Mouse (Mus musculus) layer of hippocampus, adult 9-10 months (tissue): ENCODE results near the gene Cntnap4.
A peak's percentile ranks its signal among the peaks of the same experiment; 100 is the strongest.
"Not testable (repeated sequence)": the region's sequence is repeated elsewhere in the genome, so short reads cannot be mapped to it uniquely, and the experiment has no call there.

ENCODE experiments used
- DNase-seq: peaks from one replicate; pipeline ENCODE4 v3.0.0; 2022; ENCODE audit warnings: low spot score

Gene Cntnap4

DNA sequence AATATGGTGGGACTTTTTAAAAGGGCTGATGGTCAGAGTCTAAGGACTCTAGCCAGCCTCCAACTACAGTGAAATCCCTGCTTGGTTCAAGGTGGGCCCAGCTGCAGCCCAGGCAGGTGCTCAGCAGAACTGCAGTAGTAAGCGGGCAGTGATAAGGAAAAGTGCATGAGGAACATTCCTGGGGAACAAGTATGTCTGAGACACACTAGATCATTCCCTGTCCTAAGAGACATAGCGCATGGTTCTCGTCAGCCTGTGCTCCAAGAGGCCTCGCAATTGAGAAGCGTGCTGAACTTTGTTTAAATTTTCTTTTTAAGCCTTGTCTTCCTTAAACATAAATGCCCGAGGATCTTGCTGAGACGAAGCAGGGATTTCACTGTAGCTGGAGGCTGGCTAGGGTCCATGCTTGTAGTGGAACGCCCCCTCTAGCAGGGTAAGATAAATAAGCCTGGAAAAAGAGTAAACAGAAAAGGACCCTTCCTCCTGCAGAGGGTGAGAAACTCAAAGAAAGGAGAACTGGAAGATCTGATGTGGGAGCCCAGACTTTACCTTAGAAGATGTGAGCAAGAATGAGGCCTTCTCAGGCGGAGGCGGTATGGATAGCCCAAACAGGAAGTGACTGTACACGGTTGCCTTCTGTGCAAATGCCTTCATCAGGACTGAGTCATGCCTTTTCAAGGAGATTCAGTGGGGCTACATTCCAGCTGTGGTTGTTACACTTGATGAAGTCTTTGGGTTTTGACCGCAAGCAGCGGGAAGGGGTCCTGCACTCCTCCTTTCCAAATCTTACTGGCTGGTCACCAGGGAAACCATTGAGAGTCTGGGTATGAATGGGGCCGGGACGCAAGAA lies 161.0 kb downstream of the Cntnap4 start:
- no peak for DNase-seq

DNA sequence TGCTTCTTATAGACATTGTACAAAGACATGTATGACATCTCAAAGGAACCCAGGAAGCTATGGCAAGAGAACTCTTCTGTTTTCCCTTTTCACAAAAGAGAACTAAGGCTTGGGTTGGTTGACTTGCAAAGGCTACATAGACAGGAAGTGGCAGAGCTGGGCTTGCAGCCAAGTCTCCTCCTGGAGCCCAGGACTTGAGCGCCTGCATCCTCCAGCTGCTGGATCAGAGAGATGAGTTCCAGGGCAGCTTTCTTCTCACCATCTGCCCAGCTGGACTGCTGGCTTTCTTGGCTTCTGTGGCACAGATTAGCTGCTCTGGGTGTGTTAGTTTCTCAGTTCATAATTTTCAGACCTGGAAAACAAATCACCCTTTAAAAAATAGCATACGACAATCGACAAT lies 165.7 kb downstream of the Cntnap4 start:
- no peak for DNase-seq

DNA sequence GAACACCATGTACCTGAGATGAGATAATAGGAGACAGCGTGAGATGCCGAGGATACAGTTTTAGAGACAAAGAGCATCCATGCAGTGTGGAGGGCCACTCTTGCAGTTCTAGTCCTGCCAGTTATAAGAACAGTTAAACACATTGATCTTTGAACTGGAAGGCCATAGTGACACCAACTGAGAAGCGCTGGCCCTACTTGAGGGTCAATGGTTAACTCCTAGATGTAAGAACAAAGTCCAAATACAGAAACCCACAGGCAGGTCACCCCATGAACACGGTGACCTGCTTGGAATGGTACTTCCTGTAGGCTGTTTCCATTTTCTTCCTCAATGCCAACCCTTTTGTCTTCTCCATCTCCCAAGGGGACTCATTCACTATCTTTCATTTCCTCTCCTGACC lies 173.5 kb downstream of the Cntnap4 start:
- no peak for DNase-seq

DNA sequence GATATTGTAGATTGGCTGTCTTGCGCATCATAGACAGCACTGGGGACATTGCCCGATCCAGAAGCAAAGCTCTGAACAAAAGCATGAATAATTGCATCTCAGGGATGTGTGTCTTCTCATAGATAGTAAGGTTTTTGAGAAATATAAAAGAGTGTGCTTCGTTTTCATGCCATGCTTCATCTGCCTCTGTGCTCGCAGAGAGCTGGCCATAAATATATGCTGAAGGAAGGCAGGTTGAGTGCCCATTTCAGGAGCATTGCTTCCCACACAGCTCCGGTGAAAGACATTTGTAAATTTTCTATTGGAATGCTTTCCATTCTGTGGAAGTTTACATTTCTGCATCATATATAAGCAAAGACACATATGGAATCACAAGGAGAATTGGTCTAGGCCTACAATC lies 177.5 kb downstream of the Cntnap4 start:
- DNase-seq: no peak

DNA sequence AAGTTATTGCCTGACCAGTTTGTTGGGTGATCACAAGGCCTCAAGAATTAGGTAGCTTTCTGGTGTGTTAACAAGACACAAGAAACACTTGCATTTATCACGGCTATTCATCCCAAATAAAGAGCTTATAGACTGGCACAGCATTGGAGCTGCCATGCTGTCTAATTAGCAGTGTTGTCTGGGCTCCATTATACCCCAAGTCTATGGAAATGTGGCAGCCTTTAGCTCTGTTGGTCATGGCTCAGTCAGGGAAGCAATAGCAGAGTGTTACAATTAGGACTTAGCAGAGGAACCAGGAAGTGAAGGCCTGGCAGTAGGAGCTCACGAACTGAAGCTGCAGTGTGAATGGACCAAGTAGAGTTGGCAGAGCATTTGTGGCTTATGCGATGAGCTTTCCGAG lies 185.3 kb downstream of the Cntnap4 start:
- no peak for DNase-seq

- no peak for DNase-seq
Measured at GRCm38 (mm10) chr8:112803058-112803457, 233.2 kb downstream of the Cntnap4 start.

DNA sequence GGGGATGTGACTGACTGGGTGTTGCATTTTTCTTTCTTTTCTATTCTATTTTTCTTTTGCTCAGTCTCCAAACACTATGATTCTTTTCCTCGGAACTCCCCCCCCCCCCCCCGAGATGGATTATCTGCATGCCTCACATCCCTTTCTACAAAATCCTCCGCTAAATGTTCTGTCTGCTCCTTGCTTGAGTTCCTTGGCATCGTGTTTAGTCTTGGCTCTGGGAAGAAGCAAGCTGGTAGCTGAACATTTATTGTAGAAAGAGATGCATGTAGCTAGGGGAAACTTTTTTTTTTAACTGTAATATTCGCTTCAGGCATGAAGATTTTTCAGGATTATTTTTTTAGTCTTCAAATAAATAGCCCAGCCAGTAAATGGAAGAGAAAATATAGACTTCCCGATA lies 239.5 kb downstream of the Cntnap4 start:
- no peak for DNase-seq

DNA sequence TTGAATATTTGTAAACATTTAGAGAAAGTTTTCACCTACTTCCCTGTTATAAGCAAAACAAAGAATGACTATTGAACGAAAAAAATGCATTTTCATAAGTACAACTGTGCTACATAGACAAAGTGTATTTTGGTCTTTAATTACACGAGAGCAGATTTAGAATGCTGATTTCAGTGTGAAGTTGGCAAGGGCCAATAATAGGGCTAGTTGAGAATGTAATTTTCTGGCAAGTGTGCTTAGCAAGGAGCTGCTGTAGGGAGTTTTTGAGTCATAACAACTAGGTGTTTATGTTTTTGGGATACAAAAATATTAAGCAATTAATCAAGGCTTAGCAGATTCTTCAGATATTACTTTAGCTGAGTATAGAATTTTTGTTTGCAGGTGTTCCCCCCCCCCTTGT lies 271.2 kb downstream of the Cntnap4 start:
- no peak for DNase-seq

DNA sequence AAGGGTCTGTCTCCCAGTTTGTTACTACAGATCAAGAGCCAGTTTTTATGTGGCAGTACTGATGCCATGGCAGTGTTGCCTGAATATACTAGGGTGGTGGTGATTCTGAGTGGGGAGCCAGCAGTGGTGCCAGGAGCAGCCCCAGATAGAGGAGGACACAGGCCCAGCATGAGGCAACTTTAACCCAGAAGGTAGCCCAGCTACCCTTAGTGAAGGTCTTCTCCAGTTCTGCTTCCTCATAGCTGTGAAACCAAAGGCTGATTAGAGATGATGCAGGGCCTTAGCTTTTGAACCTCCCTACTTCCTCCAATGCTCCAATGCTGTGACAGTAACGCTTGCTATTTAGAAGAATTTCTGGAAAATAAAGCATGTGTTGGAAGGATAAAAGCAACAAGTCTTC lies 279.7 kb downstream of the Cntnap4 start:
- not testable (repeated sequence) for DNase-seq

GRCm38 (mm10) chr8:112906458-112907112 lies 336.7 kb downstream of the Cntnap4 start:
- DNase-seq: peak; percentile 75

DNA sequence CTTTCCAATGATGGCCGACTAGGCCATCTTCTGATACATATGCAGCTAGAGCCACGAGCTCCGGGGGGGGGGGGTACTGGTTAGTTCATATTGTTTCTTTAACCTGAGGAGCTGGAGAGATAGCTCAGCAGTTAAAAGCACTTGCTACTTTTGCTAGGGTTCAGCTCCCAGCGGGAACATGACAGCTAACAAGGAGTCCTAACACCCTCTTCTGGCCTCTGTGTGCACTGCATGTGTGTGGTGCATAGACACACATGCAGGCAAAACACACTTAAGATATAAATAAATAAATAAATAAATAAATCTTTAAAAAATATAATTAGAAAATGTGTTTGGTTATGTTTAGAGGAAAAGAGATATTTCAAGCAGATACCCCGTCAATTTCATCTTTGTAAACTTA lies 339.7 kb downstream of the Cntnap4 start:
- DNase-seq: no peak

DNA sequence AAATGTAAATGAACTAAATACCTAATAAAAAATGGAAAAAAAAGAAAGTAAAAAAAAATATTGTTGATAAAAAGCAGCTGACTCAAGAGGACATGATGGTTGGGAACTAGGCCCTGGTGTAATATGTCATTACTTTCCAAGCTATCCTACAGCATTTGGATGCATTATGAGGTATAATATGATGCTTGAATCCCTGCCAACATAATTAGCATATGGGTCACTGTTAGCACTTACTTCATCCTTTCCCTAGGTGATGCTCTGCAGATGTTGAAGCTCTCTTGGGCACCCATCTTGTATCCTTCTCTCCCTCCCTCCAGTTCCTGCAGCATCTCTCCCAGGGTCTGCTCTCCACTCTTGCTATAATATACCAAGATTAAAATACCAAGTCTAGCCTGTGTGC lies 341.6 kb downstream of the Cntnap4 start:
- no peak for DNase-seq

DNA sequence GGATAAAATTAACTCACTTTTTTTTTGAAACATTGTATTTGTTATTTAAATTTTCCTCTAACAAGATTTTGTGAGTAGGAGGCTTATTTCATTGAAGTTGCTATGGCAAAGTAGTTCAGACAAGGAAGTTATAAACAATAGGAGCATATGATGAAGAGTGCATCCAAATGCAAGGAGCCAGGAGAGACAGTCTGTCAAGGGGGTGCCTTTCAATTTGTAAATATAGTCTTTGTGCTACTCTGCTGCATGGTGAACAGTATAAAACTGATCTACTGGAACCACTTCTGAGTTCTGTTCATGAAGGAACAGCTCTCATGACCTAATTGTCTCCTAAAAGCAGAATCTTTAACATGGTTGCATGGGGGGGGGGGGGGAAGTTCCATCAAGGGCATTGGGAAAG lies 352.3 kb downstream of the Cntnap4 start:
- DNase-seq: no peak

GRCm38 (mm10) chr8:112922789-112923188 lies 352.9 kb downstream of the Cntnap4 start:
- DNase-seq: no peak
